Comparison of ENCODE assay signal across 22 mouse cellular contexts in genomic region chr6:5159385-5159791, GRCm38 (mm10). TPM values are rescaled to one million over a fixed set of nuclear protein-coding genes. Genes with fewer than 3 reads are reported as not detected.
DNase-seq lines count a peak whose midpoint lies in the region; ATAC-seq and TF ChIP-seq lines count a peak whose summit lies in the region.
"Had no signal": no experiment of that assay in that cellular context is flagged by ENCODE, and none has a peak within 500 bp of the region (broad histone marks: within the 10 kb centered on the region; RNA-seq: fewer than 3 reads in every experiment).

No protein-coding gene starts in this region.

- no peak overlapping the region for H3K4me2 ChIP-seq in kidney, postnatal 0 days (ENCODE audit: low read length)
- H3K4me2 ChIP-seq: forebrain, embryonic 15.5 days had no signal

- TF ChIP-seq POLR2A in lung, adult 2 months (IDR thresholded peaks at IDR 0.05; ENCODE audit: borderline replicate concordance, extremely low read depth, low read depth, low read length): no peak

- H3K4me3 ChIP-seq in kidney, postnatal 0 days (replicated peaks; ENCODE audit: low read depth, low read length): no peak overlapping the region
- H3K4me3 ChIP-seq in lung, adult 2 months (replicated peaks; ENCODE audit: extremely low read depth, low read depth, low read length): no peak overlapping the region
- H3K4me3 ChIP-seq: forebrain, embryonic 15.5 days; left cerebral cortex, adult 2 months; limb, embryonic 10.5 days; myocyte had no signal

- H3K9ac ChIP-seq in kidney, postnatal 0 days (ENCODE audit: low read depth, low read length): no peak overlapping the region
- H3K9ac ChIP-seq: forebrain, embryonic 15.5 days had no signal

- H3K9me3 ChIP-seq in kidney, postnatal 0 days (replicated peaks; ENCODE audit: low read length): no peaks in the 10 kb centered on the region
- H3K9me3 ChIP-seq: forebrain, embryonic 15.5 days; limb, embryonic 10.5 days had no signal

- 0 out of 2 replicates have a peak overlapping the region, but pooled peaks have one; percentile 15 for H3K27ac ChIP-seq in kidney, postnatal 0 days
- H3K27ac ChIP-seq: forebrain, embryonic 15.5 days; left cerebral cortex, adult 2 months; limb, embryonic 10.5 days had no signal

- no peak for ATAC-seq in kidney, postnatal 0 days (replicated peaks; ENCODE audit: low FRiP score, low read depth)
- ATAC-seq: forebrain, embryonic 15.5 days had no signal

- peak; percentile 90 for DNase-seq in heart, adult 11 months
- DNase-seq in heart, postnatal 25 days (ENCODE audit: low spot score): no peak
- DNase-seq in kidney, postnatal 0 days (ENCODE audit: low spot score): peak; percentile 24
- no peak for DNase-seq in kidney, adult 8-10 months
- DNase-seq in lung, postnatal 10 days: peak; percentile 23
- DNase-seq in lung, adult 2 months: no peak
- DNase-seq in embryo, embryonic 10 days (ENCODE audit: low spot score): no peak
- DNase-seq in cerebellum, postnatal 4 days (ENCODE audit: low spot score in 2 of 2): no peak
- DNase-seq: adrenal gland, adult 8-10 months; cerebellum, adult 11-12 months; cerebellum, postnatal 25 days; kidney, postnatal 10 days; midbrain, embryonic 14.5 days; thymus, postnatal 36 days had no signal

- TF ChIP-seq CTCF in kidney, postnatal 0 days (IDR thresholded peaks at IDR 0.05; ENCODE audit: low read depth): no peak
- no peak for TF ChIP-seq CTCF in lung, adult 2 months (IDR thresholded peaks at IDR 0.05; ENCODE audit: insufficient read depth, low read length)

- intact Hi-C loops in heart, postnatal 25 days (cut with DNase I): no loop called here

- H3K36me3 ChIP-seq in kidney, postnatal 0 days (ENCODE audit: insufficient read depth, low read length): no peaks in the 10 kb centered on the region

- H3K27me3 ChIP-seq in kidney, postnatal 0 days (ENCODE audit: insufficient read depth, low read length): no peaks in the 10 kb centered on the region
- H3K27me3 ChIP-seq: forebrain, embryonic 15.5 days had no signal

- H3K4me1 ChIP-seq in kidney, postnatal 0 days (replicated peaks; ENCODE audit: insufficient read depth, low read length): no peaks in the 10 kb centered on the region
- peaks cover 3% of the 10 kb centered on the region; the same call in 1 of the 2 replicates for H3K4me1 ChIP-seq in lung, adult 2 months (ENCODE audit: control insufficient read depth, insufficient read depth, low read length)
- H3K4me1 ChIP-seq: forebrain, embryonic 15.5 days had no signal

- 70% methylated on average over 7 of the region's 7 CpGs for WGBS in kidney, postnatal 0 days
- WGBS in lung, adult 2 months: 45% methylated on average over 7 of the region's 7 CpGs

RNA-seq across cellular contexts. Expression of gene Pon1, which starts 34.4 kb away (rescaled TPM):
- total RNA-seq in heart, postnatal 25 days (2021): not detected
- 0.09 and 0.54 TPM in 2 replicates for polyA plus RNA-seq in kidney, postnatal 0 days (2015; fragmentation: Nextera tagmentation; extraction: Ambion mirVana)
- 28.5 and 44.0 TPM in 2 replicates for polyA plus RNA-seq in lung, adult 2 months (2012; rRNA removed)
- total RNA-seq: hematopoietic stem cell, adult 5-6 weeks; left cerebral cortex, adult 2 months; neutrophil, adult 5-6 weeks had no signal
- polyA plus RNA-seq: embryonic facial prominence, embryonic 11.5 days; limb, embryonic 10.5 days; midbrain, embryonic 14.5 days; myocyte; testis, adult 2 months had no signal

Comparison
In these comparisons a context has a peak if more than half of its experiments do, and no peak if none do; other contexts are left out.
1. DNase-seq: peak in heart, adult 11 months (single experiment), kidney, postnatal 0 days (single experiment) and lung, postnatal 10 days (single experiment); none in heart, postnatal 25 days (single experiment), kidney, adult 8-10 months (0 of 2), lung, adult 2 months (single experiment), embryo, embryonic 10 days (single experiment) and cerebellum, postnatal 4 days (0 of 2).
2. RNA of gene Pon1, which starts 34.4 kb away (polyA plus RNA-seq): 28.5 to 44.0 TPM in lung, adult 2 months; 0.09 to 0.54 TPM in kidney, postnatal 0 days; every median in the first group is over 10 times any median in the second.